Mouse (Mus musculus) right cerebral cortex, postnatal 4 days (tissue): ENCODE measurements around the gene Sh3d19.

ENCODE experiments used
- DNase-seq: peaks from one replicate; pipeline ENCODE4 v3.0.0-alpha.2; 2022

The Sh3d19 gene

GRCm38 (mm10) chr3:85970742-85971598 is at the start of gene Sh3d19:
Gene Sh3d19 (plus strand): TSS chr3:85971109.
- DNase-seq, result peak; percentile 63

- DNase-seq, result no peak
These were observed 48.6 kb upstream of the Sh3d19 start for GRCm38 (mm10) chr3:85922331-85922730.

GRCm38 (mm10) chr3:85923343-85923742 is 47.6 kb upstream of the Sh3d19 start:
- no peak for DNase-seq

GRCm38 (mm10) chr3:85923954-85924945 is 46.7 kb upstream of the Sh3d19 start:
- DNase-seq, result peak; percentile 95

- no peak for DNase-seq
These were observed 43.6 kb upstream of the Sh3d19 start for GRCm38 (mm10) chr3:85927296-85927695.

- no peak for DNase-seq
These were observed 42.7 kb upstream of the Sh3d19 start for GRCm38 (mm10) chr3:85928140-85928611.

GRCm38 (mm10) chr3:85929711-85930110 is 41.2 kb upstream of the Sh3d19 start:
- no peak for DNase-seq

- DNase-seq, result no peak
These were observed 40.1 kb upstream of the Sh3d19 start for GRCm38 (mm10) chr3:85930671-85931255.

- DNase-seq, result no peak
These were observed 39.0 kb upstream of the Sh3d19 start for GRCm38 (mm10) chr3:85931859-85932258.

- DNase-seq, result no peak
These were observed 37.3 kb upstream of the Sh3d19 start for GRCm38 (mm10) chr3:85933586-85933985.

- no peak for DNase-seq
These were observed 20.0 kb upstream of the Sh3d19 start for GRCm38 (mm10) chr3:85950914-85951313.

GRCm38 (mm10) chr3:85952696-85953283 is 18.1 kb upstream of the Sh3d19 start:
- DNase-seq, result no peak

GRCm38 (mm10) chr3:85955269-85955668 is 15.6 kb upstream of the Sh3d19 start:
- no peak for DNase-seq

- no peak for DNase-seq
These were observed 15.2 kb upstream of the Sh3d19 start for GRCm38 (mm10) chr3:85955704-85956103.

- DNase-seq, result no peak
These were observed 11.2 kb upstream of the Sh3d19 start for GRCm38 (mm10) chr3:85959669-85960068.

- DNase-seq, result no peak
These were observed 9.8 kb upstream of the Sh3d19 start for GRCm38 (mm10) chr3:85961134-85961533.

- DNase-seq, result no peak
These were observed 5.4 kb upstream of the Sh3d19 start for GRCm38 (mm10) chr3:85965479-85965878.

- DNase-seq, result no peak
These were observed 1.9 kb upstream of the Sh3d19 start for GRCm38 (mm10) chr3:85969040-85969439.

- DNase-seq, result no peak
These were observed 678 bp downstream of the Sh3d19 start for GRCm38 (mm10) chr3:85971599-85971975.

- DNase-seq, result no peak
These were observed 2.6 kb downstream of the Sh3d19 start for GRCm38 (mm10) chr3:85973376-85974140.

- DNase-seq, result no peak
These were observed 3.5 kb downstream of the Sh3d19 start for GRCm38 (mm10) chr3:85974451-85974850.

- no peak for DNase-seq
These were observed 9.1 kb downstream of the Sh3d19 start for GRCm38 (mm10) chr3:85980036-85980435.
